Mouse (Mus musculus): ENCODE results near the gene Nectin4.

GRCm38 (mm10) chr1:171360253-171360652 is 9.6 kb upstream of the Nectin4 start:
- TF ChIP-seq GATA1 (IDR thresholded peaks at IDR 0.05; ENCODE audit: low read length) (no peak), TAL1 (IDR thresholded peaks at IDR 0.05; ENCODE audit: low read length) (no peak)

Measured in erythroblast, embryonic 14.5 days (primary cell).